Mouse (Mus musculus): Measurements from ENCODE around the gene Slc25a33.
A peak's percentile ranks its signal among the peaks of the same experiment; 100 is the strongest.

DNA sequence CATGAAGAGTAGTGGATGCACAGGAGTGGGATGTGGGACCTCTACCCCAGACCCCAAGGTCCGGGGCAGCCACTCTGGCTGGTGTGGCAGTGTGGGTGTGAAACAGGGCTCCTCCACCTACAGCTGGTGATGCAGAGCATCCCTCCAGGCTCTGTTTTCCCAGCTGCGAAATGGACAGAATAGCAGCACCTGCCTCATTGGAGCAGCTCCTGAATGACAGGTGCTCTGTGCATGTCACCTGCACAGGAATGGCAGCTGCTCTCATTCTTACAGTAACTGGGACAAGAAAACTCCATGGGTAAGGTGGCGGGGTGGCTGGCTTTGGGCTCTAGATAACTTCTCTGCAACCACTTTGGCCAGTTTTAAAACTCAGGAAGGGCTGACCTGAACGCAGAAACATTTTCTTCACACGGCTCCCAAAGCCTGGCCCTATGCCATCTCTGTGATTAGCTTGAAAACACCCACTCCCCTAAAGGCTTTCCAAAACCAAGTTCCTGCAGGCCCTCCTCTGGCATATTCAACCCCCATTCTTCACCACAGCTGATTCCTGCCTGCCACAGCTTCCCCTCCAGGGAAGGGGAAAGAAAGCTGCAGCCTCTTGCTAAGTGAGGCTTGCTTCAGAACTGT, 38.3 kb downstream of the Slc25a33 start:
- TF ChIP-seq MYOG (IDR thresholded peaks at IDR 0.05; ENCODE audit: control insufficient read depth in 1 of 3, insufficient read depth in 1 of 3, insufficient read length in 2 of 3, low read depth in 2 of 3) (peak in 1 of 3 experiments; percentile 62), TCF12 (IDR thresholded peaks at IDR 0.05; ENCODE audit: insufficient read depth, poor library complexity, severe bottlenecking) (no peak), POLR2A (IDR thresholded peaks at IDR 0.05; ENCODE audit: insufficient read length, low read depth) (no peak)

Data from myocyte (in vitro differentiated cells).